Mouse (Mus musculus): ENCODE data around the gene Specc1. TPM values are rescaled to one million over a fixed set of nuclear protein-coding genes. Genes with fewer than 3 reads are reported as not detected.

Specc1 gene
- total RNA-seq, 2 experiments from 2014 or later: 1.9 to 2.3 TPM

- intact Hi-C loops (cut with DNase I): no loop called here
- no peak for DNase-seq
These were observed 83.6 kb downstream of the Specc1 start for GRCm38 (mm10) chr11:62040122-62040521.

- intact Hi-C loops (cut with DNase I): loop anchor here (5.0 kb wide), 1 partner anchor 92 kb away; no protein-coding TSS in a partner anchor
- no peak for DNase-seq
These were observed 88.1 kb downstream of the Specc1 start for GRCm38 (mm10) chr11:62044627-62045026.

GRCm38 (mm10) chr11:62045964-62046363 lies 89.4 kb downstream of the Specc1 start:
- intact Hi-C loops (cut with DNase I): loop anchor here (2.0 to 5.0 kb wide), 2 partner anchors 81 to 94 kb away; no protein-coding TSS in a partner anchor

GRCm38 (mm10) chr11:62047817-62048640 lies 91.5 kb downstream of the Specc1 start:
- intact Hi-C loops (cut with DNase I): loop anchor here (2.0 to 5.0 kb wide), 3 partner anchors 79 to 233 kb away; partner anchors contain the start of genes Ttc19 and Zswim7
- peak; percentile 30 to 33 for DNase-seq

More at GRCm38 (mm10) chr11:62045964-62046363, 89.4 kb downstream of the Specc1 start:
- DNase-seq: no peak

- no peak for DNase-seq
- intact Hi-C loops (cut with DNase I): loop anchor here (2.0 to 5.0 kb wide), 2 partner anchors 97 to 232 kb away; partner anchors contain the start of genes Ttc19 and Zswim7
These were observed 92.6 kb downstream of the Specc1 start for GRCm38 (mm10) chr11:62049170-62049569.

GRCm38 (mm10) chr11:62050356-62051330 lies 94.1 kb downstream of the Specc1 start:
- intact Hi-C loops (cut with DNase I): no loop called here
- DNase-seq: no peak

- intact Hi-C loops (cut with DNase I): no loop called here
These were observed 94.9 kb downstream of the Specc1 start for GRCm38 (mm10) chr11:62051487-62051886.

GRCm38 (mm10) chr11:62053928-62054327 lies 97.4 kb downstream of the Specc1 start:
- intact Hi-C loops (cut with DNase I): no loop called here
- DNase-seq: no peak

More at GRCm38 (mm10) chr11:62051487-62051886, 94.9 kb downstream of the Specc1 start:
- no peak for DNase-seq

GRCm38 (mm10) chr11:62064565-62064964 lies 108.0 kb downstream of the Specc1 start:
- DNase-seq: no peak
- intact Hi-C loops (cut with DNase I): no loop called here

- intact Hi-C loops (cut with DNase I): no loop called here
- DNase-seq: no peak
These were observed 109.1 kb downstream of the Specc1 start for GRCm38 (mm10) chr11:62065655-62066054.

GRCm38 (mm10) chr11:62069554-62069953 lies 113.0 kb downstream of the Specc1 start:
- intact Hi-C loops (cut with DNase I): no loop called here
- no peak for DNase-seq

GRCm38 (mm10) chr11:62070206-62070605 lies 113.6 kb downstream of the Specc1 start:
- intact Hi-C loops (cut with DNase I): no loop called here

GRCm38 (mm10) chr11:62072406-62072805 lies 115.8 kb downstream of the Specc1 start:
- DNase-seq: no peak
- intact Hi-C loops (cut with DNase I): no loop called here

More at GRCm38 (mm10) chr11:62070206-62070605, 113.6 kb downstream of the Specc1 start:
- DNase-seq: no peak

GRCm38 (mm10) chr11:62073575-62074140 lies 117.1 kb downstream of the Specc1 start:
- DNase-seq: no peak
- intact Hi-C loops (cut with DNase I): no loop called here

GRCm38 (mm10) chr11:62074578-62074977 lies 118.0 kb downstream of the Specc1 start:
- DNase-seq: no peak
- intact Hi-C loops (cut with DNase I): no loop called here

- intact Hi-C loops (cut with DNase I): no loop called here
- no peak for DNase-seq
These were observed 118.5 kb downstream of the Specc1 start for GRCm38 (mm10) chr11:62075071-62075470.

- intact Hi-C loops (cut with DNase I): no loop called here
- DNase-seq: no peak
These were observed 119.0 kb downstream of the Specc1 start for GRCm38 (mm10) chr11:62075551-62075950.

GRCm38 (mm10) chr11:62076345-62077156 lies 120.0 kb downstream of the Specc1 start:
- peak; percentile 87 to 98 for DNase-seq
- intact Hi-C loops (cut with DNase I): no loop called here

- intact Hi-C loops (cut with DNase I): no loop called here
- no peak for DNase-seq
These were observed 120.7 kb downstream of the Specc1 start for GRCm38 (mm10) chr11:62077157-62077865.
